Mouse (Mus musculus) heart, adult 11 months (tissue): ENCODE measurements around the gene Ipo11.
"Not testable (repeated sequence)": the region's sequence is repeated elsewhere in the genome, so short reads cannot be mapped to it uniquely, and the experiment has no call there.

ENCODE experiments used
- DNase-seq: peaks from one replicate; pipeline ENCODE4 v3.0.0; 2022

The Ipo11 gene

DNA sequence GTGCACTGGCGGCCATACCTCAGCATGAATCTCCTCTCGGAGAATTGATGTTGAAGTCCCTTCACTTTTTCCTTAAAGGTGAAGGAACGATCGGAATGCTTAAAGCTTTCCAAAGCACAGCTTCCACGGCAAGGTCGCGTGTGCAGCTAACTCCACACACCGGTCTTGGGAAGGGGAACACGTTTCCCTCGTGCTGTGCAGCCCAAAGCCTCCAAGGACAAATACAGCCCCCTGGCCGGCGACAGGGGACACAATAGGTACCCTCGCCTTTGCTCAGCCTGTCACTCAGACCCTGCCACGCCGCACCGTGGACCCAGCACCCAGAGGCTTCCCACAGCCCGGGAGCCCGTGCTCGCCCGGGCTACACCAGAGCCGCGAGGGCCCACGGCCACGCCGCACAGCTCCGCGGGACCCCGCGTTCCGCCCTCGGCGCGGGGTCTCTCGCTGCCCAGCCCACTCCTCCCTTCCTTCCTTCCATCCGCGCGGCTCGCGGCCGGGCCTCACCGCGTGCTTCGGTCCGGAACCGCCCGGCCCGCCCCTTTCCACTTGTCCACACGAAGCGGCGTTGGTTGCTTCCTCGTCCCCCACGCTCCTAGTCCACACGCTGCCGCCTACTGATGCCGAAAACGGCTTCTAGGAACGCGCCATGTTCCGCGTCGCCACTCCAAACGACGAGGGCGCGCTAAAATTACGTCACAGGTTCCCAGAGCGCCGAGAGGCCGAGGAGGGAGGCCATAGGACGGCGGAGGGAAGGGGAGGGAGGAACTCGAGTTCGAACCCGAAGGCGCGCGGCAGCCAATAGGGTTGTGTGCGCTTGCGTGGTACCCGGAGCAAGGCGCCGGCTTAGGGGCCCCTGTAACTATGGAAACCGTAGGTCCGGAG lies at the start of gene Ipo11:
Gene Ipo11 (minus strand): TSS at position 703 of the 882 bp plus-strand sequence.
- DNase-seq = peak; percentile 99

GRCm38 (mm10) chr13:106961496-106961895 lies 24.7 kb upstream of the Ipo11 start:
- no peak for DNase-seq

- no peak for DNase-seq
Measured at GRCm38 (mm10) chr13:106960557-106960956, 23.8 kb upstream of the Ipo11 start.

DNA sequence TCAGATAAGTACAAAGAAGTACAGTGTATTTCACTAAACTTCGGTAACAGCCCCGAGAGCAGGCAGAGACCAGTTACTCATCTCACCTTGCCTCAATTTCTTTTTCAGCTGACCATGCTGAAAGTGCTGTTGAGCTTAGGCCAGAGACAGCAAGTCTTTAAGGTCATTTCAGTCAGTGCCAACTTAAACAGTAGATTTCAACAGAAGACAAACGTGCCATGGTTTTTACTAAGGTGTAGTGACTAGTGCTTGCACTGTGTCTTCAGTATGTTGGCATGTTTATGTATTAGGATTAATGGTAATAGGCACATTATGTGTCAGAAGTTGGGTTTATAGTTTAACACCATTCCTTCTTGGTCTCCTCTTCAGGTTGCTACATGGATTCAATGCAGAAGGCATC lies 21.5 kb upstream of the Ipo11 start:
- DNase-seq = peak; percentile 64

GRCm38 (mm10) chr13:106957554-106957953 lies 20.8 kb upstream of the Ipo11 start:
- no peak for DNase-seq

DNA sequence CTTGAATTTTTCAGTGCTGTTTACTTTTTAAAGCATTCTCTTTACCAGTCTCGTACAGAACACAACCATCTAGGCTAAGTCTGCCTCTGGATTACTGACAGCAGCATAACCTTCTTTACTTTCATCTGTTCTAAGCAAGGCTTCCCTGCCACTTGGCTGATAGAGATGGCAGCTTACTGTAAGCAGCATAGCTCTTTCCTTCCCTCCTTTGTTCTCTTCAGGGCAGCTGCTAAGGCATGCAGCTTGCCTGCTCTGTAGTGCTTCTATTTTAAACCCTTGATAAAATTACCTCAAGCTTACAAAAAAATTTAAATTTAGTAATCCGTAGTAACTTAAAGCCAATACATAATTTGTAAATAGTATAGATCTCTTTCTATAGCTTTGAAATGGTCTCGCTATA lies 18.1 kb upstream of the Ipo11 start:
- DNase-seq = no peak

- DNase-seq = peak; percentile 85
Measured at GRCm38 (mm10) chr13:106947583-106947982, 10.8 kb upstream of the Ipo11 start.

- DNase-seq = peak; percentile 99
Measured at GRCm38 (mm10) chr13:106946594-106947540, 10.1 kb upstream of the Ipo11 start, which contains the start of gene Dimt1. Gene Dimt1, plus strand, starts transcription at chr13:106947127.

- no peak for DNase-seq
Measured at GRCm38 (mm10) chr13:106945518-106945917, 8.8 kb upstream of the Ipo11 start.

DNA sequence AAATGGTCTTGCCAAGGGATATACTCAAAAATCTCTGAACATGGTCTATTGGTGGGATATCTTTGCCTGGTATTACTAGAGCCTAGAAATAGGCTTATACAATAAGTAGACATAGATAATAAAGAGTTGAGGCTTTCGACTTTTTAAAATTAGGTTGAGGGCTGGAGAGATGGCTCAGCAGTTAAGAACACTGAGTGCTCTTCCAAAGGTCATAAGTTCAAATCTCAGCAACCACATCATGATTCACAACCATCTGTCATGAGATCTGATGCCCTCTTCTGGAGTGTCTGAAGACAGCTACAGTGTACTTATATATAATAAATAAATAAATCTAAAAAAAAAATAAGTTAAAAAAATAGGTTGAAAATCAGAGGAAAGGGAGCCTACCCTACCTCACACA lies 6.0 kb upstream of the Ipo11 start:
- DNase-seq = no peak

DNA sequence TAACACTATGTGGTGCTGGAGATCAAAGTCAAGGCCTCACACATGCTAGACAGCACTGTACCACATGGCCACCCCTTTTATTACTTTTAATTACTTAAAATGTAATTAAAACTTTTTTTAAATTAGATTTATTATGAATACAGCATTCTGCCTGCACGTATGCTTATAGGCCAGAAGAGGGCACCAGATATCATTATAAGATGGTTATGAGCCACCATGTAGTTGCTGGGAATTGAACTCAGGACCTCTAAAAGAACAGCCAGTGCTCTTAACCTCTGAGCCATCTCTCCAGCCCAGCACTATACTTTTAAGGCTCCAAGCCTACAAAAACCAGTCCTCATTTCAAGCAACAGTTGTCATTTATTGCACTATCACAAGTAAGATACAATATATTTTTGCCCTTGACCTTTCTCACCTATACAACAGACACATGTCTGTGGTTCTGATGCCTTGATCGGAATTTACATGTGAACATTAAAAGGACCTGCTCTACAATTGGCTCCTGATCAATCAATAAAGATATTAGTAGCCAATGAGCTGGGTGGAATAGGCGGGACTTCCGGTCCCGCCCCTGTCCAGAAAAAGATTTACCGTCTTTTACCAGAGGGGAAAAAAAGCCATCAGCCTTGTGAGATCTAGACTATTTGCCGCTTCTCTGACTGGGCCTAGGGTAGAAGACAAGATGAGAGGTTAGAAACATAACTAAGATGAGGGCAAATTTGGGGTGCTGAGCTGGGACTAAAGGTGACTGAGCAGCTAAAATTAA lies 4.6 kb upstream of the Ipo11 start:
- DNase-seq = no peak

GRCm38 (mm10) chr13:106937138-106937472 lies 347 bp upstream of the Ipo11 start:
- DNase-seq = no peak

DNA sequence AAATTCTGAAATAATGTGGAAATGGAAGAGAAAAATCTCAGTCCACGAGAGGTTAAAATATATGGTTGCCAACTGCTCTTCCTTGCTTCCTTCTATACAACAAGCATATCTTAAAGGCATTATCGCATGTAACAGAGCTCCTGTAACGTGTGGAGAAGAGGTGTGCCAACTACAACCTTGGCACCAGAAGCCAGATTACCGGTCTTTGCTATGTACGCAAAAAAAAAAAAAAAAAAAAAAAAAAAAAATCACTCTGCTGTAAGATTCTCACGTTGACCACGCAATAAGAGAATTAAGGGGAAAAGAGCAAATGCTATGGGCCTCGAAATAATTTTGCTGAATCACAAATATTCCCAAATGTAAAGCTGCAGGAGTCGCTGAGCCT lies 895 bp downstream of the Ipo11 start:
- no peak for DNase-seq

GRCm38 (mm10) chr13:106929201-106929600 lies 7.6 kb downstream of the Ipo11 start:
- no peak for DNase-seq

GRCm38 (mm10) chr13:106928296-106928695 lies 8.5 kb downstream of the Ipo11 start:
- no peak for DNase-seq

DNA sequence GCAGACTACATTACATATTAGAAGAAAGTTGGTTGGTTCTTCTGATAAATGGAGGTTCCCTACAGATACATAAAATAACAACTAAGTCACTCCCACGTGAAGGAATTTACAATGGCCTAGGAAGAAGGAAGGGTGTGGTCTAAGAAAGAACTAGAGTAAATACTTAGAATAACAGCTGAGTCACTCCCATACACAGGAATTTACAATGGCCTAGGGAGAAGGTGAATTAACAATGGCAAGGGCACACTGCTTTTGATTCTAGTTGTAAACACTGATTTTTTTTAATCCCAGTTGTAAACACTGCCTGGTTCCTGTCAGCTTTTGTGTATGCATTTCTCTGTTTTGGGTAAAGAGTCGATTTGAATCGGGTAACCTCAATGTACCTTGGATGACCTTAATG lies 10.8 kb downstream of the Ipo11 start:
- DNase-seq = not testable (repeated sequence)

DNA sequence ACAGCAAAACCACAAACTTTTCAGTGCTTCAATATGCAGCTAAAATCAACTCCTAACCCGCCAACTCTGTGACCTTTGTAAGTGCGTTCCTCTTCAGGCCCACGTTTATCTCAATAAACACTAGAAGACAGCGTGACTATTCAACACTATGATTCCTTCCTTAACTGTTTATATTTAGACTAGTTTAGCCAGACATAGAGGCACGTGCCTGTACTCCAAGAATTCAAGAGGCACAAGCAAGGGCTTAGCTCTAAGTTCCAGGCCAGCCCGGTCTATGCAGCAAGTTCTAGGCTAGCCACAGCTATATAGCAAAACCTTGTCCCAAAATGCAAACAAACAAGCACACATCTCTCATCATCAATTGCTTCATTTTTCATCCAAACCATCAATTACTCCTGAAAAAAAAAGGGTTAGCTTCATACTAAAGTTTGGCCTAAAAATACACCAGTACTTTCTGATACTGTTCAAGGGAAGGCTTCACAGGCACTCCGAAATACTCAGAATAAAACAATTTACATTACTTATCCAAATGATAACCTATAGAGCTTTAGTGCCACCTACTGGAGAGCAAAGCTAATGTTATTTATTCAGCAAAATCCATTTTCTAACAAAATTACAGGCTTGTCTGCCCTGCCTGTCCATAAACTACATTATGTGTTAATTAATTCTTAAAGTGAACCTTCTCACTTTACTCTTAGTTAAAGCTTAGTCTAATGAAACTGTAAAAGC lies 18.3 kb downstream of the Ipo11 start:
- DNase-seq = no peak

- DNase-seq = no peak
Measured at GRCm38 (mm10) chr13:106913125-106913736, 23.5 kb downstream of the Ipo11 start.

DNA sequence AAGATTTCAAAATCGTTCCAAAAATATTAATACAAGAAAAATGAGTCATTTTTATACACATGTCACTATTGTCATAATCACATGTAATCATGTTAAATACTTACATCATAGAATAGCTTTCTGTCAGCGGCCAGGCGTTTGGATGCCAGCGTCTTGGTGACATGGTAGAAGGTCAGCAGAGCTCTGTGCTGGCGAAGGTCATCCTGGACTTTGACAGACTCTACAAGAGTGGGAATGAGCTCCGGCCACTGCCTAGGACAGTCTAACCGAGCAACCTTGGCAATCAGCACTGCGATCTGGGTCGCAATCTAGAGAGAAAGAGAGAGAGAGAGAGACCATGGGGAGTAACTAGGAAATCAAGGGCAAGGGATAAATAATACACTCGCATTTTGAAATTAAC lies 26.7 kb downstream of the Ipo11 start:
- no peak for DNase-seq

DNA sequence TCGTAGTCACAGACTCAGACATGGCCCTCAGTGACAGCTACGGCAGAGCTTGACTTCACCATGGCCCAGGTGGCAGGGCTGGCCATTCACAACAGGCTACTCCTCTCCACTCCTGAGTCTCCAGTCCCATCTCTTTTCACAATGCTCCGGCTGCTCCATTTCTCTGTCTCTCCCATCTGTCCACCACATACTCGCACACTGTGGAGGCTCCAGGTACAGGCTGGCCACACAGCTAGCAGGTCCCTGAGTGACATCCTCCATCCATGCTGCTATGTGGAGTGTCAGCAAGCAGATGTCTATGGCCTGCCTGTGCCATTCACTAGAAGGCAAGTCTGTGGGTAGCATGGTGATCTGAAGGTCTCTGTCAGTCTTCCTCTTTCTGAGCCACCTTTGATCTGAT lies 29.5 kb downstream of the Ipo11 start:
- no peak for DNase-seq

GRCm38 (mm10) chr13:106905154-106905553 lies 31.6 kb downstream of the Ipo11 start:
- not testable (repeated sequence) for DNase-seq

DNA sequence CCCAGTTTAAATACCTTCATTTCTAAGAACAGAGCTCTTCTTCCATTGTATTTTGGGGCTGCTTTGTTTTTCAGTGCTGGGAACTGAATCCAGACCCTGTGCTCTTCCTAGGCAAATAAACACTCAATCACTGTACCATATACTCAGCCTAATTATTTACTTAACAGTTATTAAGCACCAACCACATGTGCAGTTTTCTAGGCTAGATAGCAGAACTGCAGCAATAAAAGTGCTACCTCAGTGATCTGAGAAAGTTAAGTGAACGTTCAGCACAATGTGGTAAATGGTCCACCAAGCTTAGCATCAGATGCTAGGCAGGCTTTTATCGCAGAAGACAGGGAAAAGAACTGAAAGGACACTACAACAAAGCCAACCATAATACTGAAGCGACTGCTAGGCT lies 32.1 kb downstream of the Ipo11 start:
- DNase-seq = no peak
